Mouse (Mus musculus) myocyte (in vitro differentiated cells): Measurements from ENCODE around the gene Mfsd4b1.

Experiments used
- CEBPB ChIP-seq: IDR thresholded peaks from 2 replicates; pipeline ENCODE4 v1.6.1; 2011; ENCODE audit warnings: mild to moderate bottlenecking, moderate library complexity; ENCODE audit not compliant: poor library complexity, insufficient read depth, severe bottlenecking
- E2F4 ChIP-seq: IDR thresholded peaks from one replicate; pipeline ENCODE4 v1.6.1; 2011; ENCODE audit warnings: mild to moderate bottlenecking, control low read depth, moderate library complexity; ENCODE audit not compliant: insufficient read depth
- MAX ChIP-seq: IDR thresholded peaks from one replicate; pipeline ENCODE4 v1.6.1; 2011; ENCODE audit warnings: low read depth, mild to moderate bottlenecking, control low read depth
- MYOD1 ChIP-seq, 3 experiments: IDR thresholded peaks; one replicate each; pipeline ENCODE4 v1.6.1; 2011; ENCODE audit warnings: control low read depth in 2 of 3, low read depth in 2 of 3, mild to moderate bottlenecking in 2 of 3, moderate library complexity in 1 of 3; ENCODE audit not compliant: insufficient read length in 2 of 3, control insufficient read depth in 1 of 3
- POLR2A ChIP-seq: IDR thresholded peaks from one replicate; pipeline ENCODE4 v1.6.1; 2011; ENCODE audit warnings: low read depth, mild to moderate bottlenecking, control low read depth, moderate library complexity; ENCODE audit not compliant: insufficient read length
- POLR2AphosphoS2 ChIP-seq: IDR thresholded peaks from one replicate; pipeline ENCODE4 v1.6.1; 2011; ENCODE audit warnings: low read depth, control low read depth; ENCODE audit not compliant: insufficient read length
- REST ChIP-seq: IDR thresholded peaks from one replicate; pipeline ENCODE4 v1.6.1; 2011; ENCODE audit warnings: mild to moderate bottlenecking, control low read depth, moderate library complexity; ENCODE audit not compliant: insufficient read depth, insufficient read length
- SRF ChIP-seq: IDR thresholded peaks from one replicate; pipeline ENCODE4 v1.6.1; 2011; ENCODE audit warnings: low read depth; ENCODE audit not compliant: control insufficient read depth, insufficient read length
- TCF3 ChIP-seq: IDR thresholded peaks from one replicate; pipeline ENCODE4 v1.6.1; 2011; ENCODE audit warnings: low read depth, control low read depth; ENCODE audit not compliant: insufficient read length

DNA sequence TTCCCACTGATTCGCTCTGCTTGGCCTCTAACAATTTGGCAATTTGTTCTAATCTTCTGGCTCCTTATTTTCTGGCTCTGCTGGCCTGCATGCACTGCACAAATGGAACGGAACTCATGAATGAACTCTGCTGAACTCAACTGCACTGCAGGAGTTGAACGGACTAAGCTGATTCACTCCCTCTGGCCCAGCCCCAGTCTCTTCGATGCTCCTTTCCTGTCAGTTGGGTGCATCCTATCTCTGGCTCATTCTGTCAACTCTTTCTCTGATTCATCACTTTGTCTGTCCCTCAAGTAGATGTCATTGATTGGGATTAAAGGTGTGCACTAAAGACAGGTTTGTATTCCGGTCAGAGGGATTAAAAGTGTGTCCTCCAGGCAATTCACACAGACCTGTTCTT, 1.5 kb upstream of the Mfsd4b1 start:
- no peak for TF ChIP-seq POLR2A
- TF ChIP-seq REST: no peak
- TF ChIP-seq E2F4: no peak
- no peak for TF ChIP-seq MAX
- no peak for TF ChIP-seq MYOD1 (IDR thresholded peaks at IDR 0.05; ENCODE audit: control insufficient read depth in 1 of 3, insufficient read length in 2 of 3, low read depth in 2 of 3)
- TF ChIP-seq POLR2AphosphoS2: no peak
- no peak for TF ChIP-seq TCF3
- TF ChIP-seq SRF: no peak
- no peak for TF ChIP-seq CEBPB
